ENCODE assay signal across 10 mouse cellular contexts in the genomic region with DNA sequence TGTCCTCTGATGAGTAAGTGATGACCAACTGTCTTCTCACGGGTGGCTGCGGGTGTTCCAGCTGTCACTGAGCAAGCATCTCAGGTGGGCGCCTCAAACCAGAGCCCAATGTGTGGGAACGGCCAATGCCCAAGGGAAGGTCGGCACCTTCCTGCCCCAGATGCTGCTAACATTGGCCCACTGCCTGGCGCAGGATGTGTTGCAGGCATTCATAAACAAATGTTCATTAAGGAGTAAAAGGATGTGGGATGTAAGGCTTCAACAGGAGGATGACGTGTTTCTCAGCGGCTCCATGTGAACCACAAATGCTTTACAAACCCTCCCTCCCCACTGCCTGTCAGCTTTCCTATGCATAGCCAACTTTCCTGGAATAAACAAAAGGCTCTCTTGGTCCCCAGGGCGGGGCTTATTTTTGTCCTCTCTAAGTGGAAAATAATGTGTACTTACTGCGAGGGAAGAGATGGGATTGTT. TPM values are rescaled to one million over a fixed set of nuclear protein-coding genes. Genes with fewer than 3 reads are reported as not detected.
A peak's percentile ranks its signal among the peaks of the same experiment; 100 is the strongest.
DNase-seq lines count a peak whose midpoint lies in the region; ATAC-seq lines count a peak whose summit lies in the region.
"Had no signal": no experiment of that assay in that cellular context is flagged by ENCODE, and none has a peak within 500 bp of the region (broad histone marks: within the 10 kb centered on the region; RNA-seq: fewer than 3 reads in every experiment).

No protein-coding gene starts in this region.

- peaks cover 68% of the 10 kb centered on the region for H3K4me1 ChIP-seq in brown adipose tissue, adult 24 weeks (ENCODE audit: control insufficient read depth, insufficient read depth, insufficient read length, low read length)
- H3K4me1 ChIP-seq in heart, embryonic 16.5 days (ENCODE audit: control insufficient read depth, insufficient read depth, low read length) = peaks cover 18% of the 10 kb centered on the region
- H3K4me1 ChIP-seq in midbrain, embryonic 15.5 days = peaks cover 30% of the 10 kb centered on the region

- ATAC-seq in heart, embryonic 16.5 days (replicated peaks; ENCODE audit: extremely low read depth, insufficient read depth, low FRiP score) = peak; percentile 16; the same call in 1 of the 2 replicates
- ATAC-seq in midbrain, embryonic 15.5 days (replicated peaks) = no peak
- ATAC-seq: inflammation-experienced regulatory T-cells, adult 6 months had no signal

- H3K9ac ChIP-seq in heart, embryonic 16.5 days (ENCODE audit: low read length) = peak overlapping the region; percentile 56
- H3K9ac ChIP-seq in midbrain, embryonic 15.5 days = no peak overlapping the region

- H3K36me3 ChIP-seq in heart, embryonic 16.5 days (ENCODE audit: control insufficient read depth, insufficient read depth) = no peaks in the 10 kb centered on the region
- H3K36me3 ChIP-seq in midbrain, embryonic 15.5 days (replicated peaks) = no peaks in the 10 kb centered on the region

- H3K27ac ChIP-seq in brown adipose tissue, adult 24 weeks (replicated peaks; ENCODE audit: low read depth, low read length) = peak overlapping the region; percentile 74
- peak overlapping the region; percentile 80 for H3K27ac ChIP-seq in heart, embryonic 16.5 days (ENCODE audit: low read length)
- no peak overlapping the region for H3K27ac ChIP-seq in midbrain, embryonic 15.5 days

- no peaks in the 10 kb centered on the region for H3K27me3 ChIP-seq in heart, embryonic 16.5 days (ENCODE audit: control insufficient read depth, insufficient read depth, low read length)
- no peaks in the 10 kb centered on the region for H3K27me3 ChIP-seq in midbrain, embryonic 15.5 days (replicated peaks)

- peak overlapping the region; percentile 15 for H3K4me3 ChIP-seq in brown adipose tissue, adult 24 weeks (ENCODE audit: insufficient read depth, low read depth, low read length)
- peak overlapping the region; percentile 43 for H3K4me3 ChIP-seq in heart, embryonic 16.5 days (ENCODE audit: low read length)
- no peak overlapping the region for H3K4me3 ChIP-seq in midbrain, embryonic 15.5 days

- H3K4me2 ChIP-seq in heart, embryonic 16.5 days (ENCODE audit: low read depth, low read length) = peak overlapping the region; percentile 60
- H3K4me2 ChIP-seq in midbrain, embryonic 15.5 days = peak overlapping the region; percentile 5; the same call in 1 of the 2 replicates

- peak; percentile 47 for DNase-seq in kidney, postnatal 10 days
- no peak for DNase-seq in kidney, postnatal 25 days
- no peak for DNase-seq in embryo, embryonic 10.5 days (ENCODE audit: low spot score)
- DNase-seq in right cerebral cortex, postnatal 4 days = no peak
- DNase-seq in left cerebral cortex, adult 8-10 months (ENCODE audit: low spot score in 2 of 2) = no peak
- DNase-seq: cerebellum, adult 9-10 months had no signal

- no peaks in the 10 kb centered on the region for H3K9me3 ChIP-seq in heart, embryonic 16.5 days (replicated peaks; ENCODE audit: control insufficient read depth, low read length)
- no peaks in the 10 kb centered on the region for H3K9me3 ChIP-seq in midbrain, embryonic 15.5 days

- 48% methylated on average over 10 of the region's 10 CpGs for WGBS in heart, embryonic 16.5 days
- WGBS in midbrain, embryonic 15.5 days = 65% methylated on average over 10 of the region's 10 CpGs

RNA-seq across cellular contexts. Expression of gene C1qtnf1, which starts 5.4 kb away (rescaled TPM):
- 9.1 and 14.7 TPM in 2 replicates for polyA plus RNA-seq in brown adipose tissue, adult 24 weeks (2012; ENCODE audit: insufficient read depth, insufficient read length, missing spikeins)
- polyA plus RNA-seq in heart, embryonic 16.5 days (2015; fragmentation: Nextera tagmentation; extraction: Ambion mirVana) = 8.9 and 9.3 TPM in 2 replicates
- polyA plus RNA-seq in midbrain, embryonic 15.5 days (2015; fragmentation: Nextera tagmentation; extraction: Ambion mirVana) = 4.2 and 4.3 TPM in 2 replicates
- 1 to 10 TPM; 4.4 to 5.3 (median 4.9) TPM for total RNA-seq in left cerebral cortex, adult 8-10 months (2022)
- polyA plus RNA-seq: inflammation-experienced regulatory T-cells, adult 6 months had no signal

RNA-seq across cellular contexts. Expression of gene Cant1, which starts 14.5 kb away (rescaled TPM):
- 11.4 and 12.1 TPM in 2 replicates for polyA plus RNA-seq in brown adipose tissue, adult 24 weeks (2012; ENCODE audit: insufficient read depth, insufficient read length, missing spikeins)
- polyA plus RNA-seq in heart, embryonic 16.5 days (2015; fragmentation: Nextera tagmentation; extraction: Ambion mirVana) = 19.0 and 20.2 TPM in 2 replicates
- polyA plus RNA-seq in midbrain, embryonic 15.5 days (2015; fragmentation: Nextera tagmentation; extraction: Ambion mirVana) = 30.6 and 35.1 TPM in 2 replicates
- 10 to 100 TPM; 36.6 to 40.3 (median 38.8) TPM for total RNA-seq in left cerebral cortex, adult 8-10 months (2022)

RNA-seq across cellular contexts. Expression of gene Lgals3bp, which starts 31.5 kb away (rescaled TPM):
- polyA plus RNA-seq in brown adipose tissue, adult 24 weeks (2012; ENCODE audit: insufficient read depth, insufficient read length, missing spikeins) = 86.8 and 88.8 TPM in 2 replicates
- polyA plus RNA-seq in heart, embryonic 16.5 days (2015; fragmentation: Nextera tagmentation; extraction: Ambion mirVana) = 16.8 and 27.5 TPM in 2 replicates
- polyA plus RNA-seq in midbrain, embryonic 15.5 days (2015; fragmentation: Nextera tagmentation; extraction: Ambion mirVana) = 5.1 and 6.7 TPM in 2 replicates
- 10 to 100 TPM; 20.8 to 62.8 (median 36.9) TPM for total RNA-seq in left cerebral cortex, adult 8-10 months (2022)

RNA-seq across cellular contexts. Expression of gene Engase, which starts 43.2 kb away (rescaled TPM):
- polyA plus RNA-seq in brown adipose tissue, adult 24 weeks (2012; ENCODE audit: insufficient read depth, insufficient read length, missing spikeins) = 4.1 and 8.7 TPM in 2 replicates
- polyA plus RNA-seq in heart, embryonic 16.5 days (2015; fragmentation: Nextera tagmentation; extraction: Ambion mirVana) = 4.0 and 5.8 TPM in 2 replicates
- 6.6 and 8.2 TPM in 2 replicates for polyA plus RNA-seq in midbrain, embryonic 15.5 days (2015; fragmentation: Nextera tagmentation; extraction: Ambion mirVana)
- 10 to 100 TPM; 12.6 to 18.2 (median 15.3) TPM for total RNA-seq in left cerebral cortex, adult 8-10 months (2022)
